Mouse (Mus musculus) neural tube, embryonic 14.5 days (tissue): ENCODE results near the gene Gm20683. TPM values are rescaled to one million over a fixed set of nuclear protein-coding genes. Genes with fewer than 3 reads are reported as not detected.

Experiments
- ATAC-seq: fragments of 200-750 bp; cut with Nextera tagmentation; 2 replicates; pipeline ENCODE4 v1.8.0; 2017; ENCODE audit warnings: low read depth, mild to moderate bottlenecking, moderate TSS enrichment, moderate library complexity
- H3K27ac ChIP-seq: fragments of 300-500 bp; sonication (generic); 2 replicates; pipeline ENCODE4 v1.5.1; 2014; ENCODE audit warnings: low read depth, mild to moderate bottlenecking, control low read depth, low read length, moderate library complexity, mixed read lengths
- H3K27me3 ChIP-seq: fragments of 300-500 bp; sonication (generic); 2 replicates; pipeline ENCODE4 v1.6.1; 2014; ENCODE audit warnings: low read length; ENCODE audit not compliant: control insufficient read depth, insufficient read depth
- H3K36me3 ChIP-seq: fragments of 300-500 bp; sonication (generic); 2 replicates; pipeline ENCODE4 v1.6.1; 2014; ENCODE audit warnings: low read length, mixed read lengths; ENCODE audit not compliant: control insufficient read depth, insufficient read depth
- H3K4me1 ChIP-seq: fragments of 300-500 bp; sonication (generic); 2 replicates; pipeline ENCODE4 v1.6.1; 2014; ENCODE audit warnings: low read length; ENCODE audit not compliant: control insufficient read depth, insufficient read depth
- H3K4me2 ChIP-seq: fragments of 300-500 bp; sonication (generic); 2 replicates; pipeline ENCODE4 v1.6.1; 2014; ENCODE audit warnings: mild to moderate bottlenecking, low read depth, low read length, control low read depth
- H3K4me3 ChIP-seq: fragments of 300-500 bp; sonication (generic); 2 replicates; pipeline ENCODE4 v1.5.1; 2014; ENCODE audit warnings: low read depth, low read length, control low read depth, mixed read lengths
- H3K9ac ChIP-seq: fragments of 300-500 bp; sonication (generic); replicated peaks from 2 replicates; pipeline ENCODE4 v1.6.1; 2014; ENCODE audit warnings: low read depth, mild to moderate bottlenecking, control low read depth, low read length, mixed read lengths
- H3K9me3 ChIP-seq: fragments of 300-500 bp; sonication (generic); 2 replicates; pipeline ENCODE4 v1.6.1; 2016; ENCODE audit warnings: low read length; ENCODE audit not compliant: control insufficient read depth
- WGBS: fragments of 180-500 bp; shearing (Covaris S2); extraction: QIAGEN DNeasy Blood & Tissue Kit; methylation state at CpG from one replicate; pipeline ENCODE4 v1.1.7; 2014; 5-methylcytosine and 5-hydroxymethylcytosine counted together
- microRNA-seq: library from miRNA; unstranded; fragments of <30 nt; microRNA quantifications from one replicate; pipeline ENCODE4, GENCODE M21; 2016
- polyA plus RNA-seq: library from polyadenylated mRNA; unstranded; fragments of >200 nt; fragmentation: Nextera tagmentation; extraction: Ambion mirVana; gene quantifications from 2 replicates; pipeline ENCODE4 v1.2.1, GENCODE M21; 2014

The Gm20683 gene
- polyA plus RNA-seq, 1 experiment from 2014 or later, result 10.6 TPM

DNA sequence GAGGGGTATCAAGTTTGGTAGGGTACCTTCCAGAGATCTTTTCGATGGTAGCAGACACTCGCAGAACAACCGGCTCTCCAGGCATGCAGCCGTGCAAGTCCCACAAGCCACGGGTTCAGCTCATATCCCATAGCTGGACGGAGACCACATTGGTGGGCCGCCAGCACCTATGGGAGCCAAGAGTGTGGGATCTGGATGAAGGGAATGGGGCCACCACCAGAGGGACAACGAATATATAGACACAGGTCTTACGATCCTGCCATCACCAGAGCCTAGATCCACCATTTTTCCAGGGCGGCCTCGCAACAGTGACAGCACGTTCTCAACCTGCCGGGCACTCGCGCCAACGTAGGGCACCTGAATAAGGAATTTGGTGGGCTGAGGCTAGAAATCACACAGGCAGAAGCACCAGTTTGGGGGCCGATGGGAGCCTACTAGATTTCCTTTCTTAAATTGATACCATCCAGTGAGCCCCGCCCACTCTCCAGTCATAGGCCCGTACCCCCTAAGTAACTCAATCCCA, 50.2 kb downstream of the Gm20683 start:
- WGBS, result 27% methylated on average over 19 of the region's 19 CpGs
- H3K9ac ChIP-seq, result peak overlapping the region; percentile 78
- peak; percentile 0; the same call in 1 of the 2 replicates for ATAC-seq
- H3K9me3 ChIP-seq, result no peaks in the 10 kb centered on the region
- H3K36me3 ChIP-seq, result no peaks in the 10 kb centered on the region; the same call in 1 of the 2 replicates
- H3K4me1 ChIP-seq, result peaks cover 28% of the 10 kb centered on the region
- peak overlapping the region; percentile 75 for H3K4me3 ChIP-seq
- H3K4me2 ChIP-seq, result peak overlapping the region; percentile 77
- no peaks in the 10 kb centered on the region for H3K27me3 ChIP-seq
- H3K27ac ChIP-seq, result peak overlapping the region; percentile 91

DNA sequence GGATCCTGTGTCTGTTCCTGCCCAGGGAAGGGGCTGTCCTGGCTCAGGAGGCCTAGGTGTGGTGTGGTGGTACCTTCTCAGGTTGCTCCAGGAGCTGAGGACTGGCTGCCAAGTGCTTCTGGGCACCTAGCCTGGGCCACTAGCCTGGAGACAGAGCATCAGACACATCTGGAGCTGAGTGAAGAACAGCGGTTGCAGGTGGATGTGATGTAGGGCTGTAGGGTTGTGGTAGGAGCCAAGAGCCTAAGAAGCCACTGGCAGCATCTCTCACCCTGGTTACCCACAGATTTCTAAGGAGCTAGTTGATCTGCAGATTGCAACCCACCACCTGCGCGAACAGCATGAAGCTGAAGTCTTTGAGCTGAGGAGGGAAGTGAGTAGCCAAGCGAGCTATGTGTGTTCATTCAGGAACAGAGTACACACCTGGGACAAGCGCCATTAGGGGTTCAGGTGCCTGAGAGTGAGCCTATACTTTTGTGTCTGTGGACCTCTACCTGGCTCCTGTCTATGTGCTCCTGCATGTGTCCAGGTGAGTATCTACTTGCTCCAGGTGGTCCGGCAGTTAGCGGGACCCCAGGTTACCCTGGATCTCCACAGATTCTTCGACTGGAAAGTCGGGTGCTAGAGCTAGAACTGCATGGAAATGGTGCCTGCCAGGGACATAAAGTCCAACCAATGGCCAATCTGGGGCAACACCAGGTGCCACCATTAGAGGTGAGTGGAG, 54.6 kb downstream of the Gm20683 start:
- Histone ChIP-seq H3K9ac (no peak overlapping the region), H3K9me3 (no peaks in the 10 kb centered on the region), H3K4me2 (no peak overlapping the region), H3K27me3 (no peaks in the 10 kb centered on the region), H3K36me3 (peaks cover 11% of the 10 kb centered on the region), H3K4me3 (no peak overlapping the region), H3K4me1 (peaks cover 26% of the 10 kb centered on the region), H3K27ac (no peak overlapping the region)
- 95% methylated on average over 9 of the region's 9 CpGs for WGBS
- ATAC-seq, result no peak

DNA sequence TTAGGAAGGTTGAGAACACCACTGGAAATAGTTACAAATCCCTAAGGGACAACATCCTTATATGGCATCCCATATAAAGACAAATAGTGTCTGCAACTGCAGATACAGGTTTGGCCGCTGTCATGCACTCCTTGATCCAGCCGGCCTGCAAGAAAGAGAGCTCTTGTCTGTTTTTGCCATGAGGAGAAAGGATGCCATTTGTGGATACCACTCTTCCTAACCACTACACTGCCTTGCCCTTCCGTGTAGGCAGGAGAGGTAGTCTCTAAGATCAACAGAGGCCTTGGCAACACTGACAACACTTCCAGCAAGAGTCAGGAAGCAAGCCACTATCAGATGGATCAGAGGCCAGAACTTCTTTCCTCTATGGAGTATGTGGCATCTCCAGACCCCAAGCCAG, 55.3 kb downstream of the Gm20683 start, which contains the start of gene Ccdc78:
TSS of gene Ccdc78 (plus strand) at position 301 of the 400 bp plus-strand sequence.
- Histone ChIP-seq H3K4me1 (peaks cover 23% of the 10 kb centered on the region), H3K9ac (peak within 1 kb of the TSS; percentile 78), H3K36me3 (peaks cover 16% of the 10 kb centered on the region)

DNA sequence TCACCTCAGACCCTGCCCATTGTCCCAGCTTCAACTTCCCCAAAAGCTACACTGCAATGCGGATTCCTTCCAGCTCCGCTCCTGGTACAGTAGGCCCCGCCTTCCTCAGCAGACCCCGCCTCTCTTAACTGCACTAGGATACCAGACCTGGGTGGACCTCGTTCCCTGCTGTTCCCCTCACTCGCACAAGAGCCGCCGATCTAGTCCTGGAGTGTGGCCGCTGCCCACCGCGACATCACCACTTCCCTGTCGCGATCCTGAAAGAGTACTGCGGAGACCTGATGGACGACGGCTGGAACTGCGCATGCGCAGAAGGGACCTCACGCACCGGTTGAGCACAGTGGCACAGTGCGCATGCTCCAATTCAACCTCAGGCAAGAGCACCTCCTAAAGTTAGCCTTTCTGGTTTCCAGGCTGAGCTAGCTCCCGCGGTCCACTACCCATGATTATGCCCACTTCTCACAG, 56.2 kb downstream of the Gm20683 start, which contains the start of gene Haghl:
TSS of gene Haghl (minus strand) at position 393 of the 465 bp plus-strand sequence.
- H3K27ac ChIP-seq, result peak within 1 kb of the TSS; percentile 85
- under 1% methylated on average over 23 of the region's 23 CpGs for WGBS
- no peaks in the 10 kb centered on the region for H3K9me3 ChIP-seq
- no peaks in the 10 kb centered on the region for H3K27me3 ChIP-seq
- H3K4me1 ChIP-seq, result peaks cover 14% of the 10 kb centered on the region
- ATAC-seq, result peak; percentile 81
- H3K4me2 ChIP-seq, result peak within 1 kb of the TSS; percentile 88
- H3K9ac ChIP-seq, result peak within 1 kb of the TSS; percentile 78
- peak within 1 kb of the TSS; percentile 77 for H3K4me3 ChIP-seq
- peaks cover 20% of the 10 kb centered on the region for H3K36me3 ChIP-seq

More for the DNA sequence above, 55.3 kb downstream of the Gm20683 start, which contains the start of gene Ccdc78:
- WGBS, result 84% methylated on average over 3 of the region's 3 CpGs
- H3K27me3 ChIP-seq, result no peaks in the 10 kb centered on the region
- no peaks in the 10 kb centered on the region for H3K9me3 ChIP-seq
- H3K4me2 ChIP-seq, result peak within 1 kb of the TSS; percentile 88
- peak within 1 kb of the TSS; percentile 85 for H3K27ac ChIP-seq
- peak within 1 kb of the TSS; percentile 77 for H3K4me3 ChIP-seq
- ATAC-seq, result no peak

Small RNA genes lying within 50 kb of the gene (microRNA-seq; reads per million reads assigned to microRNA genes)
- not detected for gene Mir3082

Other genes starting within 250 kb of the Gm20683 start
- gene Gng13, start 124.6 kb downstream of the Gm20683 start, polyA plus RNA-seq, result 2.6 and 9.0 TPM in 2 replicates
- 2.5 and 2.9 TPM in 2 replicates for gene Chtf18, start 114.3 kb downstream of the Gm20683 start, polyA plus RNA-seq
- 25.4 and 29.9 TPM in 2 replicates for gene Rpusd1, start 114.1 kb downstream of the Gm20683 start, polyA plus RNA-seq
- gene Mslnl, start 105.7 kb downstream of the Gm20683 start, polyA plus RNA-seq, result not detected in 2 replicates
- 1.5 TPM in 1 of 2 replicates, not detected in the other for gene Msln, start 87.4 kb downstream of the Gm20683 start, polyA plus RNA-seq
- gene Narfl, start 68.0 kb downstream of the Gm20683 start, polyA plus RNA-seq, result 25.4 and 25.9 TPM in 2 replicates
- gene Haghl, start 56.1 kb downstream of the Gm20683 start, polyA plus RNA-seq, result 140 and 181 TPM in 2 replicates
- 0.17 and 0.23 TPM in 2 replicates for gene Ccdc78, start 55.2 kb downstream of the Gm20683 start, polyA plus RNA-seq
- 79.9 and 88.4 TPM in 2 replicates for gene Fam173a, start 48.9 kb downstream of the Gm20683 start, polyA plus RNA-seq
- 0.55 TPM in 1 of 2 replicates, not detected in the other for gene AC134908.4, start 46.1 kb downstream of the Gm20683 start, polyA plus RNA-seq
- 7.3 and 14.3 TPM in 2 replicates for gene Metrn, start 44.6 kb downstream of the Gm20683 start, polyA plus RNA-seq
- 35.2 and 39.4 TPM in 2 replicates for gene Fbxl16, start 32.7 kb downstream of the Gm20683 start, polyA plus RNA-seq
- 29.5 and 31.8 TPM in 2 replicates for gene Wdr24, start 18.1 kb downstream of the Gm20683 start, polyA plus RNA-seq
- 36.7 and 46.4 TPM in 2 replicates for gene Jmjd8, start 12.9 kb downstream of the Gm20683 start, polyA plus RNA-seq
- 335 and 351 TPM in 2 replicates for gene Stub1, start 8.4 kb downstream of the Gm20683 start, polyA plus RNA-seq
- gene Rhbdl1, start 4.5 kb downstream of the Gm20683 start, polyA plus RNA-seq, result 42.0 and 67.6 TPM in 2 replicates
- gene Rhot2, start 3.1 kb upstream of the Gm20683 start, polyA plus RNA-seq, result 6.6 and 10.4 TPM in 2 replicates
- 10.5 and 12.1 TPM in 2 replicates for gene Wdr90, start 19.7 kb upstream of the Gm20683 start, polyA plus RNA-seq
- 15.7 and 22.4 TPM in 2 replicates for gene Mcrip2, start 27.0 kb upstream of the Gm20683 start, polyA plus RNA-seq
- gene Mettl26, start 33.3 kb upstream of the Gm20683 start, polyA plus RNA-seq, result 65.3 and 73.9 TPM in 2 replicates
- 0.30 and 0.67 TPM in 2 replicates for gene Wfikkn1, start 39.1 kb upstream of the Gm20683 start, polyA plus RNA-seq
- gene Rab40c, start 78.0 kb upstream of the Gm20683 start, polyA plus RNA-seq, result 25.1 and 29.6 TPM in 2 replicates
- gene Pigq, start 103.2 kb upstream of the Gm20683 start, polyA plus RNA-seq, result 66.4 and 76.8 TPM in 2 replicates
- gene Nhlrc4, start 103.2 kb upstream of the Gm20683 start, polyA plus RNA-seq, result not detected in 2 replicates
- gene A930017K11Rik, start 110.8 kb upstream of the Gm20683 start, polyA plus RNA-seq, result 0.08 and 0.30 TPM in 2 replicates
- gene Capn15, start 144.0 kb upstream of the Gm20683 start, polyA plus RNA-seq, result 21.1 and 24.6 TPM in 2 replicates
- 29.0 and 34.1 TPM in 2 replicates for gene Rab11fip3, start 227.8 kb upstream of the Gm20683 start, polyA plus RNA-seq
- 28.4 and 33.4 TPM in 2 replicates for gene Decr2, start 248.6 kb upstream of the Gm20683 start, polyA plus RNA-seq